Mouse (Mus musculus): ENCODE data around the gene Olfr566. TPM values are rescaled to one million over a fixed set of nuclear protein-coding genes. Genes with fewer than 3 reads are reported as not detected.

Gene Olfr566
- polyA plus RNA-seq (2011; ENCODE audit: insufficient read length, low read depth, missing spikeins): not detected in 2 replicates

- no peaks in the 10 kb centered on the region for H3K4me1 ChIP-seq (ENCODE audit: control insufficient read depth, insufficient read depth, low read length)
- TF ChIP-seq CTCF (IDR thresholded peaks at IDR 0.05; ENCODE audit: borderline replicate concordance, insufficient read depth, low read length) (no peak), POLR2A (IDR thresholded peaks at IDR 0.05; ENCODE audit: low read depth, low read length) (no peak)
- no peak within 1 kb of the TSS for H3K4me3 ChIP-seq (ENCODE audit: insufficient read depth, low read length)
- H3K27ac ChIP-seq (ENCODE audit: insufficient read depth, low read length): no peak within 1 kb of the TSS
These were observed at the start of gene Olfr566 for GRCm38 (mm10) chr7:102858665-102859064. Olfr566 (minus strand) TSS chr7:102858765.

DNA sequence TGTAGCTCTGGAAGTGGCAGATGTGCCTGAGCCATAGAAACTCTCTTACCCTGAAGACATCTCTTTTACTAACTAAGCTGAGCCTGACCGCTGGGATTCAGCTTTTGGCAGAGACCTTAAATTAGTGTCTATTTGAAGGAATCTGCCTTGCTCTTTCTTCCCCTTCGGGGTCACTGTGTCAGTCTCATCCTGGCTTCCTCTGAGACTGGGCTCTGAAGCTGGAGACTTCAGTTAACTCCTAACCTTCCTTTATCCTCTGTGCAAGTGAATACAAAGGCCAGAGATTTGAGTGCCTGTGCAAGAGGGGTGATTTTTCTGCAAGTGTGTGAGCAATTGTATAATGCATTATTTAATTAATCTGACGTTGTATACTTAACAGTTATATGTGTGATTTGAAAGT is 32.2 kb upstream of the Olfr566 start, which contains the start of gene Olfr569:
TSS of gene Olfr569 (minus strand) at position 101 of the 400 bp plus-strand sequence.
- no peak for TF ChIP-seq CTCF (IDR thresholded peaks at IDR 0.05; ENCODE audit: borderline replicate concordance, insufficient read depth, low read length)
- Histone ChIP-seq H3K27ac (ENCODE audit: insufficient read depth, low read length) (no peak within 1 kb of the TSS), H3K4me3 (ENCODE audit: insufficient read depth, low read length) (no peak within 1 kb of the TSS), H3K4me1 (ENCODE audit: control insufficient read depth, insufficient read depth, low read length) (no peaks in the 10 kb centered on the region)

DNA sequence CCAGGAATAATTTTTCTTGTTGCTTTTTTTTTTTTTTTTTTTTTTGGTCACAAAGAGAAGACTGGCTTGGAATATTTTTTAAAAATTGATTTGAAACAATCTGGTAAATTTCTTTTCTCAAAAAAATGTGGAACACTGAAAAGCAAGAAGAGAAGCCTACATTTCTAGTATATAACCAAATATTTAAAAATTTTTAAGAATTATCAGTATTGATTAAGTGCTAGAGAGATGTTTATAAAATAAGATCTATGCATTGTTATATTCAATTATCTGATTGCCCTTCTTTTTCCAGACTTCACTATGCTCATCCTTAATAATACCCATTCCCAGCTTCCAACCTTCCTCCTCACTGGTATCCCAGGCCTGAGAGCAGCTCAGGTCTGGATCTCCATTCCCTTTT is 18.3 kb upstream of the Olfr566 start, which contains the start of gene Olfr568:
TSS of gene Olfr568 (plus strand) at position 301 of the 400 bp plus-strand sequence.
- Histone ChIP-seq H3K27ac (ENCODE audit: insufficient read depth, low read length) (no peak within 1 kb of the TSS), H3K4me3 (ENCODE audit: insufficient read depth, low read length) (no peak within 1 kb of the TSS)
- TF ChIP-seq CTCF (IDR thresholded peaks at IDR 0.05; ENCODE audit: borderline replicate concordance, insufficient read depth, low read length) (no peak), POLR2A (IDR thresholded peaks at IDR 0.05; ENCODE audit: low read depth, low read length) (no peak)

GRCm38 (mm10) chr7:102855807-102856206 is 2.8 kb downstream of the Olfr566 start:
- Histone ChIP-seq H3K4me1 (ENCODE audit: control insufficient read depth, insufficient read depth, low read length) (no peaks in the 10 kb centered on the region), H3K4me3 (ENCODE audit: insufficient read depth, low read length) (no peak overlapping the region), H3K27ac (ENCODE audit: insufficient read depth, low read length) (no peak overlapping the region)
- TF ChIP-seq CTCF (IDR thresholded peaks at IDR 0.05; ENCODE audit: borderline replicate concordance, insufficient read depth, low read length) (no peak), POLR2A (IDR thresholded peaks at IDR 0.05; ENCODE audit: low read depth, low read length) (no peak)

More for the DNA sequence above, 18.3 kb upstream of the Olfr566 start, which contains the start of gene Olfr568:
- no peaks in the 10 kb centered on the region for H3K4me1 ChIP-seq (ENCODE audit: control insufficient read depth, insufficient read depth, low read length)

Other genes with a start within 250 kb of the Olfr566 start
- not detected in 2 replicates for gene Olfr553, start 240.5 kb downstream of the Olfr566 start, polyA plus RNA-seq (2011; ENCODE audit: insufficient read length, low read depth, missing spikeins)
- not detected in 2 replicates for gene Olfr554, start 220.3 kb downstream of the Olfr566 start, polyA plus RNA-seq (2011; ENCODE audit: insufficient read length, low read depth, missing spikeins)
- gene Olfr555, start 199.9 kb downstream of the Olfr566 start, polyA plus RNA-seq (2011; ENCODE audit: insufficient read length, low read depth, missing spikeins): not detected in 2 replicates
- gene Olfr556, start 193.9 kb downstream of the Olfr566 start, polyA plus RNA-seq (2011; ENCODE audit: insufficient read length, low read depth, missing spikeins): not detected in 2 replicates
- gene Trim68, start 171.4 kb downstream of the Olfr566 start, polyA plus RNA-seq (2011; ENCODE audit: insufficient read length, low read depth, missing spikeins): 10.0 and 10.6 TPM in 2 replicates
- not detected in 2 replicates for gene Olfr557, start 162.9 kb downstream of the Olfr566 start, polyA plus RNA-seq (2011; ENCODE audit: insufficient read length, low read depth, missing spikeins)
- gene Olfr558, start 156.6 kb downstream of the Olfr566 start, polyA plus RNA-seq (2011; ENCODE audit: insufficient read length, low read depth, missing spikeins): not detected in 2 replicates
- not detected in 2 replicates for gene Olfr33, start 139.7 kb downstream of the Olfr566 start, polyA plus RNA-seq (2011; ENCODE audit: insufficient read length, low read depth, missing spikeins)
- not detected in 2 replicates for gene Olfr559, start 131.3 kb downstream of the Olfr566 start, polyA plus RNA-seq (2011; ENCODE audit: insufficient read length, low read depth, missing spikeins)
- gene Olfr560, start 99.4 kb downstream of the Olfr566 start, polyA plus RNA-seq (2011; ENCODE audit: insufficient read length, low read depth, missing spikeins): not detected in 2 replicates
- gene Olfr78, start 99.3 kb downstream of the Olfr566 start, polyA plus RNA-seq (2011; ENCODE audit: insufficient read length, low read depth, missing spikeins): not detected in 2 replicates
- not detected in 2 replicates for gene Olfr561, start 87.5 kb downstream of the Olfr566 start, polyA plus RNA-seq (2011; ENCODE audit: insufficient read length, low read depth, missing spikeins)
- gene Olfr564, start 55.3 kb downstream of the Olfr566 start, polyA plus RNA-seq (2011; ENCODE audit: insufficient read length, low read depth, missing spikeins): not detected in 2 replicates
- gene Olfr568, start 18.4 kb upstream of the Olfr566 start, polyA plus RNA-seq (2011; ENCODE audit: insufficient read length, low read depth, missing spikeins): not detected in 2 replicates
- not detected in 2 replicates for gene Olfr569, start 32.1 kb upstream of the Olfr566 start, polyA plus RNA-seq (2011; ENCODE audit: insufficient read length, low read depth, missing spikeins)
- not detected in 2 replicates for gene Olfr570, start 35.8 kb upstream of the Olfr566 start, polyA plus RNA-seq (2011; ENCODE audit: insufficient read length, low read depth, missing spikeins)
- 0.21 TPM in 1 of 2 replicates, not detected in the other for gene Olfr571, start 58.8 kb upstream of the Olfr566 start, polyA plus RNA-seq (2011; ENCODE audit: insufficient read length, low read depth, missing spikeins)
- gene Olfr572, start 65.6 kb upstream of the Olfr566 start, polyA plus RNA-seq (2011; ENCODE audit: insufficient read length, low read depth, missing spikeins): not detected in 2 replicates
- not detected in 2 replicates for gene Olfr573-ps1, start 83.8 kb upstream of the Olfr566 start, polyA plus RNA-seq (2011; ENCODE audit: insufficient read length, low read depth, missing spikeins)
- gene Olfr574, start 89.7 kb upstream of the Olfr566 start, polyA plus RNA-seq (2011; ENCODE audit: insufficient read length, low read depth, missing spikeins): not detected in 2 replicates
- not detected in 2 replicates for gene Olfr575, start 100.0 kb upstream of the Olfr566 start, polyA plus RNA-seq (2011; ENCODE audit: insufficient read length, low read depth, missing spikeins)
- gene Olfr576, start 103.9 kb upstream of the Olfr566 start, polyA plus RNA-seq (2011; ENCODE audit: insufficient read length, low read depth, missing spikeins): not detected in 2 replicates
- not detected in 2 replicates for gene Olfr577, start 117.2 kb upstream of the Olfr566 start, polyA plus RNA-seq (2011; ENCODE audit: insufficient read length, low read depth, missing spikeins)
- not detected in 2 replicates for gene Olfr578, start 130.6 kb upstream of the Olfr566 start, polyA plus RNA-seq (2011; ENCODE audit: insufficient read length, low read depth, missing spikeins)
- not detected in 2 replicates for gene Olfr582, start 179.3 kb upstream of the Olfr566 start, polyA plus RNA-seq (2011; ENCODE audit: insufficient read length, low read depth, missing spikeins)
- gene Olfr583, start 192.5 kb upstream of the Olfr566 start, polyA plus RNA-seq (2011; ENCODE audit: insufficient read length, low read depth, missing spikeins): not detected in 2 replicates
- not detected in 2 replicates for gene Olfr584, start 223.1 kb upstream of the Olfr566 start, polyA plus RNA-seq (2011; ENCODE audit: insufficient read length, low read depth, missing spikeins)
- not detected in 2 replicates for gene Olfr585, start 239.0 kb upstream of the Olfr566 start, polyA plus RNA-seq (2011; ENCODE audit: insufficient read length, low read depth, missing spikeins)

Data from embryonic fibroblast, embryonic 13.5 days (primary cell).